Mouse (Mus musculus): ENCODE data around the gene Slc22a26. TPM values are rescaled to one million over a fixed set of nuclear protein-coding genes. Genes with fewer than 3 reads are reported as not detected.
"Not testable (repeated sequence)": the region's sequence is repeated elsewhere in the genome, so short reads cannot be mapped to it uniquely, and the experiment has no call there.

Slc22a26 gene
- not detected in 2 replicates for polyA plus RNA-seq (2015; fragmentation: Nextera tagmentation; extraction: Ambion mirVana)

- no peak for ATAC-seq (ENCODE audit: low FRiP score, low read depth)
- Histone ChIP-seq H3K4me2 (replicated peaks) (no peak within 1 kb of the TSS), H3K4me1 (no peaks in the 10 kb centered on the region), H3K27ac (no peak within 1 kb of the TSS), H3K9me3 (no peaks in the 10 kb centered on the region), H3K36me3 (no peaks in the 10 kb centered on the region), H3K9ac (no peak within 1 kb of the TSS), H3K4me3 (no peak within 1 kb of the TSS), H3K27me3 (no peaks in the 10 kb centered on the region)
- 72% methylated on average over 1 of the region's 1 CpGs for WGBS
These were observed at the start of gene Slc22a26 for GRCm38 (mm10) chr19:7802571-7802970. Gene Slc22a26 (minus strand): TSS chr19:7802667.

GRCm38 (mm10) chr19:7829851-7830250 lies 27.4 kb upstream of the Slc22a26 start:
- no peak overlapping the region for H3K9ac ChIP-seq
- no peaks in the 10 kb centered on the region for H3K9me3 ChIP-seq
- ATAC-seq (ENCODE audit: low FRiP score, low read depth) = no peak
- no peak overlapping the region for H3K4me3 ChIP-seq
- no peak overlapping the region for H3K27ac ChIP-seq
- no peaks in the 10 kb centered on the region for H3K36me3 ChIP-seq
- no peak overlapping the region for H3K4me2 ChIP-seq (replicated peaks)
- H3K27me3 ChIP-seq = no peaks in the 10 kb centered on the region
- no peaks in the 10 kb centered on the region for H3K4me1 ChIP-seq
- 70% methylated on average over 2 of the region's 2 CpGs for WGBS

GRCm38 (mm10) chr19:7790571-7790970 lies 11.9 kb downstream of the Slc22a26 start:
- no peak overlapping the region for H3K4me3 ChIP-seq

GRCm38 (mm10) chr19:7775306-7775705 lies 27.2 kb downstream of the Slc22a26 start:
- 81% methylated on average over 4 of the region's 4 CpGs for WGBS
- H3K9ac ChIP-seq = no peak overlapping the region
- no peak for ATAC-seq (ENCODE audit: low FRiP score, low read depth)

More at GRCm38 (mm10) chr19:7790571-7790970, 11.9 kb downstream of the Slc22a26 start:
- no peaks in the 10 kb centered on the region for H3K27me3 ChIP-seq
- no peak overlapping the region for H3K9ac ChIP-seq
- WGBS = 94% methylated on average over 1 of the region's 1 CpGs
- peaks cover 4% of the 10 kb centered on the region; the same call in 1 of the 2 replicates for H3K9me3 ChIP-seq
- no peaks in the 10 kb centered on the region for H3K4me1 ChIP-seq
- H3K36me3 ChIP-seq = no peaks in the 10 kb centered on the region
- ATAC-seq (ENCODE audit: low FRiP score, low read depth) = no peak
- H3K27ac ChIP-seq = no peak overlapping the region
- no peak overlapping the region for H3K4me2 ChIP-seq (replicated peaks)

GRCm38 (mm10) chr19:7766124-7766523 lies 36.3 kb downstream of the Slc22a26 start:
- Histone ChIP-seq H3K9me3 (no peaks in the 10 kb centered on the region), H3K4me3 (no peak overlapping the region), H3K27me3 (no peaks in the 10 kb centered on the region), H3K27ac (no peak overlapping the region), H3K36me3 (no peaks in the 10 kb centered on the region), H3K9ac (no peak overlapping the region), H3K4me1 (no peaks in the 10 kb centered on the region), H3K4me2 (replicated peaks) (no peak overlapping the region)
- no peak for ATAC-seq (ENCODE audit: low FRiP score, low read depth)
- WGBS = 88% methylated on average over 2 of the region's 2 CpGs

More at GRCm38 (mm10) chr19:7775306-7775705, 27.2 kb downstream of the Slc22a26 start:
- Histone ChIP-seq H3K4me2 (replicated peaks) (no peak overlapping the region), H3K36me3 (no peaks in the 10 kb centered on the region), H3K27ac (no peak overlapping the region), H3K27me3 (no peaks in the 10 kb centered on the region), H3K4me1 (no peaks in the 10 kb centered on the region), H3K4me3 (no peak overlapping the region), H3K9me3 (no peaks in the 10 kb centered on the region)

GRCm38 (mm10) chr19:7765599-7765998 lies 36.9 kb downstream of the Slc22a26 start:
- Histone ChIP-seq H3K27ac (no peak overlapping the region), H3K9me3 (no peaks in the 10 kb centered on the region), H3K4me2 (replicated peaks) (no peak overlapping the region), H3K9ac (no peak overlapping the region), H3K36me3 (no peaks in the 10 kb centered on the region), H3K4me3 (no peak overlapping the region), H3K27me3 (no peaks in the 10 kb centered on the region), H3K4me1 (no peaks in the 10 kb centered on the region)
- no peak for ATAC-seq (ENCODE audit: low FRiP score, low read depth)
- 80% methylated on average over 3 of the region's 3 CpGs for WGBS

- not testable (repeated sequence) for H3K4me3 ChIP-seq; H3K9ac ChIP-seq; ATAC-seq (ENCODE audit: low FRiP score, low read depth); H3K27ac ChIP-seq; H3K4me1 ChIP-seq; H3K4me2 ChIP-seq (replicated peaks); H3K36me3 ChIP-seq; H3K27me3 ChIP-seq; H3K9me3 ChIP-seq
- 72% methylated on average over 13 of the region's 13 CpGs for WGBS
These were observed 49.1 kb downstream of the Slc22a26 start for GRCm38 (mm10) chr19:7753371-7753770.

Other genes starting within 250 kb of the Slc22a26 start
- gene Pla2g16, start 245.2 kb downstream of the Slc22a26 start, polyA plus RNA-seq (2015; fragmentation: Nextera tagmentation; extraction: Ambion mirVana) = 8.5 and 8.8 TPM in 2 replicates
- 0.36 TPM in 2 replicates for gene Lgals12, start 195.5 kb downstream of the Slc22a26 start, polyA plus RNA-seq (2015; fragmentation: Nextera tagmentation; extraction: Ambion mirVana)
- gene Hrasls5, start 190.1 kb downstream of the Slc22a26 start, polyA plus RNA-seq (2015; fragmentation: Nextera tagmentation; extraction: Ambion mirVana) = 0.18 TPM in 1 of 2 replicates, not detected in the other
- not detected in 2 replicates for gene Slc22a19, start 91.4 kb downstream of the Slc22a26 start, polyA plus RNA-seq (2015; fragmentation: Nextera tagmentation; extraction: Ambion mirVana)
- not detected in 2 replicates for gene Slc22a27, start 163.4 kb upstream of the Slc22a26 start, polyA plus RNA-seq (2015; fragmentation: Nextera tagmentation; extraction: Ambion mirVana)